Mouse (Mus musculus): ENCODE data around the gene Gm525.

- TF ChIP-seq CTCF (conservative IDR thresholded peaks at IDR 0.05; ENCODE audit: low read length) = no peak
- TF ChIP-seq POU5F1 (IDR thresholded peaks at IDR 0.05; ENCODE audit: borderline replicate concordance, low read length) = no peak
Measured at GRCm38 (mm10) chr11:89074783-89075413, 1.3 kb downstream of the Gm525 start.
